In genomic region chr5:30276361-30276760, GRCm38 (mm10) we compare ENCODE assay signal across 17 mouse cellular contexts. TPM values are rescaled to one million over a fixed set of nuclear protein-coding genes. Genes with fewer than 3 reads are reported as not detected.
A peak's percentile ranks its signal among the peaks of the same experiment; 100 is the strongest.
DNase-seq lines count a peak whose midpoint lies in the region.
"Had no signal": no experiment of that assay in that cellular context is flagged by ENCODE, and none has a peak within 500 bp of the region (broad histone marks: within the 10 kb centered on the region; RNA-seq: fewer than 3 reads in every experiment).

No protein-coding gene starts in this region.

- DNase-seq in cerebellum, adult 9-10 months = peak; percentile 43
- no peak for DNase-seq in cerebellum, adult 8-10 months
- peak; percentile 42 for DNase-seq in adipocyte (ENCODE audit: low spot score)
- DNase-seq in cerebellum, postnatal 14 days = peak; percentile 48 to 60
- DNase-seq in thymus, postnatal 0 days (ENCODE audit: low spot score) = peak; percentile 83
- DNase-seq in urinary bladder, postnatal 14 days (ENCODE audit: low spot score) = no peak
- DNase-seq in lung, postnatal 14 days = no peak
- no peak for DNase-seq in heart, adult 8-10 months (ENCODE audit: low spot score)
- DNase-seq: adrenal gland, postnatal 36 days; gastrocnemius, postnatal 36 days; heart, adult 18-20 months; heart, postnatal 4 days; kidney, adult 8-10 months; layer of hippocampus, adult 9-11 months; lung, postnatal 36 days had no signal

RNA-seq across cellular contexts. Expression of gene Drc1, which starts 4.8 kb away (rescaled TPM):
- polyA plus RNA-seq in thymus, postnatal 0 days (2015; fragmentation: Nextera tagmentation; extraction: Ambion mirVana) = 10.5 and 10.8 TPM in 2 replicates
- total RNA-seq in heart, adult 8-10 months (2022) = not detected
- total RNA-seq: MEL had no signal
- polyA plus RNA-seq: urinary bladder, adult 2 months had no signal

RNA-seq across cellular contexts. Expression of gene Selenoi, which starts 44.0 kb away (rescaled TPM):
- polyA plus RNA-seq in thymus, postnatal 0 days (2015; fragmentation: Nextera tagmentation; extraction: Ambion mirVana) = 12.7 and 13.3 TPM in 2 replicates
- total RNA-seq in heart, adult 8-10 months (2022) = 10 to 100 TPM; 14.0 to 18.9 (median 16.1) TPM

Comparison
In these comparisons a context has a peak if more than half of its experiments do, and no peak if none do; other contexts are left out.
1. DNase-seq: peak in cerebellum, adult 9-10 months (single experiment), adipocyte (single experiment), cerebellum, postnatal 14 days (2 of 2) and thymus, postnatal 0 days (single experiment); none in cerebellum, adult 8-10 months (single experiment), urinary bladder, postnatal 14 days (single experiment), lung, postnatal 14 days (single experiment) and heart, adult 8-10 months (single experiment).